Mouse (Mus musculus) MEL (cell line): ENCODE results near the gene Zfp280c. TPM values are rescaled to one million over a fixed set of nuclear protein-coding genes. Genes with fewer than 3 reads are reported as not detected.

ENCODE experiments used
- DNase-seq: peaks from one replicate; pipeline ENCODE4 v3.0.0; 2011; ENCODE audit warnings: low read depth, low spot score
- H3K27ac ChIP-seq: 2 replicates; pipeline ENCODE4 v1.5.1; 2012; ENCODE audit warnings: low read depth, mild to moderate bottlenecking, control low read depth, low read length, moderate library complexity; ENCODE audit not compliant: control insufficient read depth
- H3K27me3 ChIP-seq, 2 experiments: fragments of 150-350 bp in 1 of 2; sonication (generic) in 1 of 2; 2 replicates each; pipeline ENCODE4 v1.6.1; 2012; ENCODE audit warnings: low read length in 2 of 2, mild to moderate bottlenecking in 2 of 2, improper control_type of control experiment in 1 of 2, moderate library complexity in 1 of 2; ENCODE audit not compliant: insufficient read depth in 2 of 2, control insufficient read depth in 1 of 2
- H3K36me3 ChIP-seq, 2 experiments: 2 replicates each; pipeline ENCODE4 v1.6.1; 2012 to 2014; ENCODE audit warnings: low read length in 2 of 2, improper control_type of control experiment in 1 of 2, inconsistent platforms in 1 of 2, mild to moderate bottlenecking in 1 of 2; ENCODE audit not compliant: insufficient read depth in 2 of 2, control insufficient read depth in 1 of 2
- H3K4me1 ChIP-seq, 2 experiments: fragments of 150-350 bp in 1 of 2; sonication (generic) in 1 of 2; 2 replicates each; pipeline ENCODE4 v1.6.1; 2012; ENCODE audit warnings: low read length in 2 of 2, improper control_type of control experiment in 1 of 2, mild to moderate bottlenecking in 1 of 2; ENCODE audit not compliant: insufficient read depth in 2 of 2, control insufficient read depth in 1 of 2
- H3K4me3 ChIP-seq, 2 experiments: fragments of 150-350 bp in 1 of 2; sonication (generic) in 1 of 2; 2 replicates each; pipeline ENCODE4 v1.5.1; 2012; ENCODE audit warnings: low read depth in 2 of 2, low read length in 2 of 2, mild to moderate bottlenecking in 2 of 2, moderate library complexity in 2 of 2, control low read depth in 1 of 2, improper control_type of control experiment in 1 of 2; ENCODE audit not compliant: control insufficient read depth in 1 of 2, insufficient read depth in 1 of 2
- H3K79me2 ChIP-seq: 2 replicates; pipeline ENCODE4 v1.6.1; 2012; ENCODE audit warnings: mild to moderate bottlenecking, low read length, moderate library complexity; ENCODE audit not compliant: control insufficient read depth, poor library complexity, insufficient read depth
- H3K9ac ChIP-seq: 2 replicates; pipeline ENCODE4 v1.6.1; 2012; ENCODE audit warnings: low read depth, mild to moderate bottlenecking, control low read depth, low read length, moderate library complexity; ENCODE audit not compliant: control insufficient read depth, poor library complexity, severe bottlenecking
- H3K9me3 ChIP-seq: fragments of 150-350 bp; sonication (generic); replicated peaks from 2 replicates; pipeline ENCODE4 v1.6.1; 2012; ENCODE audit warnings: mild to moderate bottlenecking, low read length, improper control_type of control experiment, moderate library complexity; ENCODE audit not compliant: insufficient read depth
- BHLHE40 ChIP-seq: IDR thresholded peaks from 2 replicates; pipeline ENCODE4 v1.6.1; 2012; ENCODE audit warnings: low read depth, mild to moderate bottlenecking, inconsistent platforms, low read length, improper control_type of control experiment, borderline replicate concordance
- CHD1 ChIP-seq: IDR thresholded peaks from 2 replicates; pipeline ENCODE4 v1.6.1; 2012; ENCODE audit warnings: low read depth, mild to moderate bottlenecking, inconsistent platforms, low read length, improper control_type of control experiment
- CHD2 ChIP-seq: IDR thresholded peaks from 2 replicates; pipeline ENCODE4 v1.6.1; 2011; ENCODE audit warnings: low read length, improper control_type of control experiment
- E2F4 ChIP-seq: IDR thresholded peaks from 2 replicates; pipeline ENCODE4 v1.6.1; 2011; ENCODE audit warnings: low read depth, low read length, improper control_type of control experiment, borderline replicate concordance
- ELF1 ChIP-seq: IDR thresholded peaks from 2 replicates; pipeline ENCODE4 v1.6.1; 2014; ENCODE audit warnings: low read depth, mild to moderate bottlenecking, inconsistent platforms, low read length, improper control_type of control experiment, moderate library complexity
- EP300 ChIP-seq, 2 experiments: IDR thresholded peaks; 2 replicates each; pipeline ENCODE4 v1.6.1; 2011; ENCODE audit warnings: improper control_type of control experiment in 2 of 2, low read length in 2 of 2, low read depth in 1 of 2, mild to moderate bottlenecking in 1 of 2
- ETS1 ChIP-seq: IDR thresholded peaks from 2 replicates; pipeline ENCODE4 v1.6.1; 2012; ENCODE audit warnings: low read depth, mild to moderate bottlenecking, inconsistent platforms, low read length, improper control_type of control experiment, moderate library complexity
- GABPA ChIP-seq: IDR thresholded peaks from 2 replicates; pipeline ENCODE4 v1.6.1; 2012; ENCODE audit warnings: low read depth, mild to moderate bottlenecking, inconsistent platforms, low read length, improper control_type of control experiment, moderate library complexity
- GATA1 ChIP-seq: IDR thresholded peaks from 2 replicates; pipeline ENCODE4 v1.6.1; 2011; ENCODE audit warnings: low read depth, low read length, improper control_type of control experiment
- HCFC1 ChIP-seq: IDR thresholded peaks from 2 replicates; pipeline ENCODE4 v1.6.1; 2012; ENCODE audit warnings: low read depth, mild to moderate bottlenecking, inconsistent platforms, low read length, improper control_type of control experiment, moderate library complexity
- JUND ChIP-seq: IDR thresholded peaks from 2 replicates; pipeline ENCODE4 v1.6.1; 2011; ENCODE audit warnings: low read depth, mild to moderate bottlenecking, improper control_type of control experiment, low read length
- KAT2A ChIP-seq: conservative IDR thresholded peaks from 2 replicates; pipeline ENCODE4 v1.6.1; 2012; ENCODE audit warnings: low read depth, low read length, improper control_type of control experiment, inconsistent platforms
- MAFK ChIP-seq: IDR thresholded peaks from 2 replicates; pipeline ENCODE4 v1.6.1; 2011; ENCODE audit warnings: low read depth, mild to moderate bottlenecking, low read length, improper control_type of control experiment, borderline replicate concordance
- MAX ChIP-seq: IDR thresholded peaks from 2 replicates; pipeline ENCODE4 v1.6.1; 2011; ENCODE audit warnings: low read length, improper control_type of control experiment
- MAZ ChIP-seq: IDR thresholded peaks from 2 replicates; pipeline ENCODE4 v1.6.1; 2012; ENCODE audit warnings: low read depth, mild to moderate bottlenecking, inconsistent platforms, low read length, improper control_type of control experiment
- MXI1 ChIP-seq: IDR thresholded peaks from 2 replicates; pipeline ENCODE4 v1.6.1; 2011; ENCODE audit warnings: mild to moderate bottlenecking, low read depth, low read length, improper control_type of control experiment
- MYC ChIP-seq: IDR thresholded peaks from 2 replicates; pipeline ENCODE4 v1.6.1; 2011; ENCODE audit warnings: low read depth, mild to moderate bottlenecking, low read length, improper control_type of control experiment, moderate library complexity
- NELFE ChIP-seq: IDR thresholded peaks from 2 replicates; pipeline ENCODE4 v1.6.1; 2011; ENCODE audit warnings: low read depth, low read length, improper control_type of control experiment
- POLR2A ChIP-seq, 2 experiments: IDR thresholded peaks; 2 replicates each; pipeline ENCODE4 v1.6.1; 2011 to 2012; ENCODE audit warnings: low read length in 2 of 2, mild to moderate bottlenecking in 2 of 2, control low read depth in 1 of 2, improper control_type of control experiment in 1 of 2, low read depth in 1 of 2, moderate library complexity in 1 of 2; ENCODE audit not compliant: control insufficient read depth in 1 of 2, insufficient read depth in 1 of 2, poor library complexity in 1 of 2
- POLR2AphosphoS2 ChIP-seq: IDR thresholded peaks from 2 replicates; pipeline ENCODE4 v1.6.1; 2011; ENCODE audit warnings: low read length, improper control_type of control experiment
- POLR2AphosphoS5 ChIP-seq: IDR thresholded peaks from 2 replicates; pipeline ENCODE4 v1.6.1; 2012; ENCODE audit warnings: low read depth, borderline replicate concordance, mild to moderate bottlenecking, inconsistent platforms, low read length, moderate library complexity, mixed read lengths
- RAD21 ChIP-seq: IDR thresholded peaks from 2 replicates; pipeline ENCODE4 v1.6.1; 2011; ENCODE audit warnings: mild to moderate bottlenecking, low read depth, low read length, improper control_type of control experiment
- RCOR1 ChIP-seq: IDR thresholded peaks from 2 replicates; pipeline ENCODE4 v1.6.1; 2012; ENCODE audit warnings: low read depth, mild to moderate bottlenecking, inconsistent platforms, low read length, improper control_type of control experiment
- SIN3A ChIP-seq: IDR thresholded peaks from 2 replicates; pipeline ENCODE4 v1.6.1; 2012; ENCODE audit warnings: low read length, improper control_type of control experiment, inconsistent platforms
- SMC3 ChIP-seq: IDR thresholded peaks from 2 replicates; pipeline ENCODE4 v1.6.1; 2011; ENCODE audit warnings: low read depth, low read length, improper control_type of control experiment
- TAL1 ChIP-seq: IDR thresholded peaks from 2 replicates; pipeline ENCODE4 v1.6.1; 2012; ENCODE audit warnings: mild to moderate bottlenecking, inconsistent platforms, low read length, moderate library complexity, mixed read lengths
- TBP ChIP-seq: IDR thresholded peaks from 2 replicates; pipeline ENCODE4 v1.8.0; 2011; ENCODE audit warnings: low read depth, low read length, improper control_type of control experiment
- UBTF ChIP-seq: IDR thresholded peaks from 2 replicates; pipeline ENCODE4 v1.6.1; 2012; ENCODE audit warnings: low read depth, mild to moderate bottlenecking, inconsistent platforms, low read length, improper control_type of control experiment, moderate library complexity, borderline replicate concordance; ENCODE audit not compliant: insufficient read depth
- USF1 ChIP-seq: IDR thresholded peaks from 2 replicates; pipeline ENCODE4 v1.6.1; 2014; ENCODE audit warnings: low read depth, mild to moderate bottlenecking, inconsistent platforms, low read length, improper control_type of control experiment, moderate library complexity
- ZC3H11A ChIP-seq: IDR thresholded peaks from 2 replicates; pipeline ENCODE4 v1.6.1; 2012; ENCODE audit warnings: low read depth, mild to moderate bottlenecking, inconsistent platforms, low read length, improper control_type of control experiment
- ZMIZ1 ChIP-seq: IDR thresholded peaks from 2 replicates; pipeline ENCODE4 v1.6.1; 2012; ENCODE audit warnings: low read depth, mild to moderate bottlenecking, inconsistent platforms, low read length, improper control_type of control experiment, moderate library complexity
- ZNF384 ChIP-seq: IDR thresholded peaks from 2 replicates; pipeline ENCODE4 v1.6.1; 2012; ENCODE audit warnings: low read depth, mild to moderate bottlenecking, inconsistent platforms, low read length, improper control_type of control experiment
- polyA plus RNA-seq, 2 experiments: library from polyadenylated mRNA; stranded (reverse) in 1 of 2; unstranded in 1 of 2; fragments of >175 nt in 1 of 2; fragments of >200 nt in 1 of 2; gene quantifications; 2 replicates each; pipeline versions ENCODE4 v1.2.1 to v1.2.4; 2012; ENCODE audit warnings: low replicate concordance in 2 of 2, low read depth in 1 of 2; ENCODE audit not compliant: insufficient read length in 2 of 2, insufficient read depth in 1 of 2, missing spikeins in 1 of 2
- total RNA-seq: library from RNA; depleted of rRNA; stranded (reverse); fragments of 300-350 nt; gene quantifications from 2 replicates; pipeline ENCODE4 v1.2.3, GENCODE M21; 2012

Gene Zfp280c
- total and polyA plus RNA-seq, 3 experiments: 14.2 to 16.7 TPM; not detected in 1

DNA sequence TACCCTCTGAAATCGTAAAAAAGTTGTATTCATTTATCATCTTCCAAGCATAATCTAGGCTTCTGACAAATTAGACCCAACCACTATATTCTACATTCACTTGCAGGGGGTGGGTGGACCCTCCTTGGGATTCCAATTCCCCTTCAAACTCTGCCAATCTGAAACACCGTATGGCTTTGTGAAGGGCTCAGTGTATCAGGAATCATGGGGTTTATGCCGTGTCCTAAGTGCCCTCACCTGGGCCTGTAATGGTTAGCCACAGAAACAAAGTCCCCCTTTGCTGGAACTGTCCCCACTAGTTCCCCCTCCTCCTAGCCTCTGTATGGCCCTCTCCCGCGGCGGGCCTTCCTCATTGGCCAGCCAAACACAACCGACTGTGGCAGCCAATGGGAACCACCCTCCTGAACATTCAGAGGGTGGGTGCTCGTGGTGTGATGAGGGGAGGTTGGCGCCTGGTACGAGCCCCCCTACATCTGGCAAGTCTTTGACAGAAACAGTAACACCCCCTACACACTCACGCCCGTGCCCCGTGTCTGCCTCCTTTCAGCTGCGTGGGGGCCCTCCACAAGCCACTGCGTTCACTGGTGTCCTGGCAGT is 76.0 kb downstream of the Zfp280c start:
- Histone ChIP-seq H3K27me3 (no peaks in the 10 kb centered on the region), H3K9ac (no peak overlapping the region), H3K9me3 (no peaks in the 10 kb centered on the region), H3K79me2 (no peaks in the 10 kb centered on the region), H3K27ac (no peak overlapping the region), H3K4me1 (peaks cover 5 to 6% of the 10 kb centered on the region in 2 experiments; a peak in 3 of 4 replicates), H3K36me3 (peaks cover 0 to 7% of the 10 kb centered on the region in 2 experiments; a peak in 1 of 4 replicates), H3K4me3 (no peak overlapping the region)
- TF ChIP-seq USF1 (no peak), POLR2AphosphoS5 (no peak), MAZ (no peak), EP300 (IDR thresholded peaks at IDR 0.05; ENCODE audit: low read depth in 1 of 2, low read length in 2 of 2) (no peak), NELFE (no peak)
- DNase-seq: no peak

DNA sequence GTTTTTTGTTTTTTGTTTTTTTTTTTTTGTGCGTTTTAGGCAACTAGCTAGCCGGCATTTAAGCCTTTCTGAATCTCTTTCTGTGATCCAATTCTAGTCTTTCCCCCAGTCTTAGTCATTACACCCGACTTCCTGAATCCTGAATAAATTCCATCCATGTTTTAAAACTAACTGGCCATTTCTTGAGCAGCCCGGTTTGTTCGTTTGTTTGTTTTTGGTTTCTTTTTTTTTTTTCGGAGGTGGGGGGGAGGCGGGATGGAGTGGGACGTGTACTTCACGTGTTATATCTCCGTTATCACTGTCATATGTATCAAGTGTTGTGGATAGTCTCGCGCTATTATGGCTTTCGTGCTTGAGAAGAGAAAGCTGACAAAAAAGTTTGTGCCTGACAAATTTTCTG is 80.5 kb downstream of the Zfp280c start:
- Histone ChIP-seq H3K9me3 (no peaks in the 10 kb centered on the region), H3K27ac (peak overlapping the region; percentile 90), H3K4me1 (peaks cover 5 to 6% of the 10 kb centered on the region in 2 experiments; a peak in 3 of 4 replicates), H3K36me3 (peaks cover 0 to 10% of the 10 kb centered on the region in 2 experiments; a peak in 1 of 4 replicates), H3K79me2 (peaks cover 16% of the 10 kb centered on the region), H3K27me3 (no peaks in the 10 kb centered on the region), H3K4me3 (peak overlapping the region; percentile 73 to 79), H3K9ac (peak overlapping the region; percentile 73)
- peak; percentile 82 for DNase-seq
- TF ChIP-seq RAD21 (no peak), CHD2 (peak; percentile 81), JUND (no peak), MYC (peak; percentile 83), HCFC1 (no peak; the same call in 1 of the 2 replicates), SIN3A (peak; percentile 91), RCOR1 (peak; percentile 19; the same call in 1 of the 2 replicates), POLR2A (IDR thresholded peaks at IDR 0.05; ENCODE audit: control insufficient read depth in 1 of 2, insufficient read depth in 1 of 2, low read depth in 1 of 2, low read length in 2 of 2, poor library complexity in 1 of 2) (no peak; a peak in 1 of 4 replicates), POLR2AphosphoS2 (no peak), ZMIZ1 (no peak), BHLHE40 (peak; percentile 91), MAFK (0 out of 2 replicates have a peak, but pooled peaks have one; percentile 7), MAX (peak; percentile 84), UBTF (no peak), MXI1 (peak; percentile 91), ELF1 (no peak), GATA1 (no peak), CHD1 (no peak), GABPA (no peak), KAT2A (no peak), ZNF384 (peak; percentile 91), ZC3H11A (no peak), MAZ (peak; percentile 86), ETS1 (peak; percentile 65), EP300 (IDR thresholded peaks at IDR 0.05; ENCODE audit: low read depth in 1 of 2, low read length in 2 of 2) (no peak; a peak in 1 of 4 replicates), TBP (no peak), E2F4 (0 out of 2 replicates have a peak, but pooled peaks have one; percentile 40), USF1 (peak; percentile 65), SMC3 (no peak), TAL1 (no peak)
